Mouse (Mus musculus) left cerebral cortex, postnatal 36 days (tissue): ENCODE results near the gene Glrp1. TPM values are rescaled to one million over a fixed set of nuclear protein-coding genes. Genes with fewer than 3 reads are reported as not detected.

ENCODE experiments used
- DNase-seq, 2 experiments: peaks; one replicate each; pipeline ENCODE4 v3.0.0; 2021 to 2022; ENCODE audit warnings: low spot score in 2 of 2, mixed read lengths in 1 of 2
- intact Hi-C: fragments of 180-260 bp; cut with DNase I; formaldehyde crosslinking; loops from one replicate; pipeline ENCODE4 v1.15.1; 2025
- total RNA-seq, 2 experiments: library from RNA; stranded (reverse); gene quantifications; 2 replicates each; pipeline ENCODE4 v1.2.3; 2021

Gene Glrp1
- not detected for total RNA-seq

GRCm38 (mm10) chr1:88509789-88510188 lies at the start of gene Glrp1:
Gene Glrp1, minus strand, starts transcription at chr1:88510066.
- intact Hi-C loops: no loop called here

GRCm38 (mm10) chr1:88559258-88559657 lies 49.4 kb upstream of the Glrp1 start:
- DNase-seq: no peak
- intact Hi-C loops: loop anchor here (10.0 kb wide), 1 partner anchor 94 kb away; no protein-coding TSS in a partner anchor

More at GRCm38 (mm10) chr1:88509789-88510188, at the start of gene Glrp1:
- DNase-seq: no peak

- no peak for DNase-seq
- intact Hi-C loops: loop anchor here (10.0 kb wide), 1 partner anchor 94 kb away; no protein-coding TSS in a partner anchor
These were observed 48.9 kb upstream of the Glrp1 start for GRCm38 (mm10) chr1:88558793-88559192.

- DNase-seq: no peak
- intact Hi-C loops: loop anchor here (10.0 kb wide), 1 partner anchor 92 kb away; no protein-coding TSS in a partner anchor
These were observed 46.5 kb upstream of the Glrp1 start for GRCm38 (mm10) chr1:88556401-88556800.

- intact Hi-C loops: loop anchor here (10.0 kb wide), 1 partner anchor 89 kb away; no protein-coding TSS in a partner anchor
- DNase-seq: no peak
These were observed 43.8 kb upstream of the Glrp1 start for GRCm38 (mm10) chr1:88553500-88554187.

- intact Hi-C loops: no loop called here
- no peak for DNase-seq
These were observed 39.4 kb upstream of the Glrp1 start for GRCm38 (mm10) chr1:88549263-88549662.

GRCm38 (mm10) chr1:88547172-88547571 lies 37.3 kb upstream of the Glrp1 start:
- intact Hi-C loops: no loop called here
- DNase-seq: peak; percentile 20 to 26

- DNase-seq: no peak
- intact Hi-C loops: no loop called here
These were observed 33.7 kb upstream of the Glrp1 start for GRCm38 (mm10) chr1:88543608-88544007.

GRCm38 (mm10) chr1:88539823-88540222 lies 30.0 kb upstream of the Glrp1 start:
- no peak for DNase-seq
- intact Hi-C loops: no loop called here

GRCm38 (mm10) chr1:88539256-88539655 lies 29.4 kb upstream of the Glrp1 start:
- intact Hi-C loops: no loop called here
- no peak for DNase-seq

GRCm38 (mm10) chr1:88536308-88536707 lies 26.4 kb upstream of the Glrp1 start:
- no peak for DNase-seq
- intact Hi-C loops: no loop called here

- no peak for DNase-seq
- intact Hi-C loops: no loop called here
These were observed 24.2 kb upstream of the Glrp1 start for GRCm38 (mm10) chr1:88534091-88534490.

- no peak for DNase-seq
- intact Hi-C loops: no loop called here
These were observed 16.3 kb upstream of the Glrp1 start for GRCm38 (mm10) chr1:88526161-88526560.

GRCm38 (mm10) chr1:88525622-88526021 lies 15.8 kb upstream of the Glrp1 start:
- no peak for DNase-seq
- intact Hi-C loops: no loop called here

- intact Hi-C loops: no loop called here
- DNase-seq: no peak
These were observed 11.4 kb upstream of the Glrp1 start for GRCm38 (mm10) chr1:88521170-88521747.

GRCm38 (mm10) chr1:88513613-88514012 lies 3.7 kb upstream of the Glrp1 start:
- intact Hi-C loops: no loop called here
- no peak for DNase-seq

GRCm38 (mm10) chr1:88507886-88508285 lies 2.0 kb downstream of the Glrp1 start:
- DNase-seq: no peak
- intact Hi-C loops: no loop called here

- intact Hi-C loops: no loop called here
- no peak for DNase-seq
These were observed 2.7 kb downstream of the Glrp1 start for GRCm38 (mm10) chr1:88507214-88507613.

GRCm38 (mm10) chr1:88506412-88506811 lies 3.5 kb downstream of the Glrp1 start:
- intact Hi-C loops: no loop called here

GRCm38 (mm10) chr1:88505697-88506096 lies 4.2 kb downstream of the Glrp1 start:
- no peak for DNase-seq
- intact Hi-C loops: no loop called here

More at GRCm38 (mm10) chr1:88506412-88506811, 3.5 kb downstream of the Glrp1 start:
- DNase-seq: no peak

- intact Hi-C loops: no loop called here
- no peak for DNase-seq
These were observed 5.3 kb downstream of the Glrp1 start for GRCm38 (mm10) chr1:88504531-88504945.
